Mouse (Mus musculus): ENCODE data around the gene Olfr434. TPM values are rescaled to one million over a fixed set of nuclear protein-coding genes. Genes with fewer than 3 reads are reported as not detected.

Gene Olfr434
- not detected in 2 replicates for polyA plus RNA-seq (2012; rRNA removed; ENCODE audit: low replicate concordance)

DNA sequence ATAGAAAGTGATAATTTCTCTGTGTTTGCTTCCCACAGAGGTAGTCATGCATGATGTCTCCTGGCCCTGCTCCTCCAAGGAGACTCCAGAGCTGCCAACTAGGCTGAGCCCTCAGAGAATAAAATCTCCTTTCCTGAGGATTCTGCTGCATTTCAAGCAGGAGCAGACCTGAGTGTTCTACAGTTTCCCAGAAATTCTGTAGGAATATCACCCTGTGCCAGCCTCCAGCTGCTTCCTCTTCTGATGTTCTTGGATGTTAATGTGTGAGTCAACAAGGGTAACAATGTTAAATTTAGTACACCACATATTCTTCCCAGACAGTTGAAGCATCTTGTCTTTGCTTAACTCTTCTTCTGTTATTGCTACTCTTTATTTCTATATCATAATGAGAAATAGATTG is at the start of gene Olfr434:
Gene Olfr434, plus strand, starts transcription at position 149 of the 400 bp plus-strand sequence.

DNA sequence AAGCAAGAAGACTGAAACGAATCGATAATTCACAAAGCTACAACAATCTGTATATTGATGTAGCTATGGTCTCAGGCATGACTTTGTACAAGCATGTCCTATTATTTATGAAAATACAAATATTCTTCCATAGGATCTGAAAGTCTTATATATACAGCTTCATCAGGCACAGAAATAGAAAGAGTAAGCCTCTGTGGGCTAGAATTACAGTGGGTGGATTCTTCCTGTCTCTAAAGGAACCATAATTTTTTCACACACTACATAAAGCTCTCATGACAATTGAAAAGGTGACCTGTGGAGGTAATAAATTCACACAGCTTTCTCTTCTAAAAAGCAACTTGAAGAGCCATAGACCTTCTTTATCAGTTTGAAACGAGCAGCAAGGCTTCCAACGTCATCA is 41.0 kb upstream of the Olfr434 start, which contains the start of gene Olfr13:
Gene Olfr13, plus strand, starts transcription at position 301 of the 400 bp plus-strand sequence.

DNA sequence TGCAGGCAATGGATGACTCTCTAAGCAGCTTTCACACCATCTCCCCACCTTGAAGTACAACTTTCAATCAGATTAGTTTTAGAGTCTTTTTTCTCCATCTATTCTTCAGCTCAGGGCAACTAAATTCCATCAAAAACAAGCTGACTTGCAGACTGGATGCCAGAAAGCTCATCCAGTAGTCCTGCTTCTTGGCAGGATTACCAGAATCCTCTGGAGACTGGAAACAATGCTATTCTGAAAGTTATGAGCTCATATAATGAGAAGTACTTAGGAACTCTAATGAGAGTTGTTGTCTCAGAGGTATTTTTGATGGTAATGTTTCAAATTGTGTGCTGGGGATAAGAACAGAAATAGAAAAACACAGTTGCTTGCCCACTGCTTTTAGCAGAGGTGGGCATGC is 16.0 kb upstream of the Olfr434 start, which contains the start of gene Olfr435:
Gene Olfr435, plus strand, starts transcription at position 366 of the 400 bp plus-strand sequence.

DNA sequence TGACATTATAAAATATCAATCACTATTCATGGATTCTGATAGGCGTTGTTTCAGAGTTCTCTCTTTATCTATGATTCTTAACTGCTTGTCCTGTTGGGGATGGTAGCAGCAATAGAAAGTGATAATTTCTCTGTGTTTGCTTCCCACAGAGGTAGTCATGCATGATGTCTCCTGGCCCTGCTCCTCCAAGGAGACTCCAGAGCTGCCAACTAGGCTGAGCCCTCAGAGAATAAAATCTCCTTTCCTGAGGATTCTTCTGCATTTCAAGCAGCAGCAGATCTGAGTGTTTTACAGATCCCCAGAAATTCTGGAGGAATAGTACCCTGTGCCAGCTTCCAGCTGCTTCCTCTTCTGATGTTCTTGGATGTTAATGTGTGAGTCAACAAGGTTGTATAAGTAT is 18.4 kb downstream of the Olfr434 start, which contains the start of gene Olfr47:
Gene Olfr47, plus strand, starts transcription at position 275 of the 400 bp plus-strand sequence.

DNA sequence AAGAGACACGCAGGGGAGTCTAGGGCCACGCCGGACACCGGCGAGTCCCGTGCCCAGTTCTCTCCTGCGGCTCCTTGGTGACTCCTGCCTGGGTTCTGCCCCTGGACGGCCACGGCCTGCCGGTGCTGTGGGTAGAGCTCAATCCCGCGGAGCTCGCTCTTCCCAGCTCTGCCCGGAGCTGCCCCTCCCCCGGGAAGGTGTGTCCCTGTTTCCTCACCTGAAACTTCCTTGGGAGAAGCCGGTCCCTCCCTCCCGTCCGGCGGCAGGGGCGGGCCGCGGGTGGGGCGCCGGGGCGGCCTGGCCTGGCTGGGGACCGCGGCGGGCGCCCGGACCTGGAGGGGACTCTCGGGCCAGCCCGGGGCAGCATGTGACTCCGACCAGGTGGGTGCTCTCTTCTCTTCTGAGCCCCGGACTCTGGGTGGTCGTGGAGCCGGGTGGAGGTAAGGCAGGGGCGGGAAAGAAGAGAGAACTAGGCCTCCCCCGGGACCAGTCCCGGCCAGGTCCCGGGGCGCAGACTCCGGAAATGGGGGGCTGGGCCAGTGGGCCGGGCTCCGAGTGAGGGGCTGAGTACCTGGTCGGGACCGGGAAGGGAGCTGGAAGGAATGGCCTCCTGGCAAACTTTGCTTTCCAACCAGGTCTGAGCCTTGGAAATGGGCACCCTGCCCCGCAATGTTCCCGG is 52.7 kb downstream of the Olfr434 start, which contains the start of gene Arhgef5:
Gene Arhgef5, plus strand, starts transcription at position 220 of the 679 bp plus-strand sequence.

Other genes with a start within 250 kb of the Olfr434 start
- gene Olfr441, start 106.7 kb upstream of the Olfr434 start, polyA plus RNA-seq (2012; rRNA removed; ENCODE audit: low replicate concordance): not detected in 2 replicates
- gene Olfr237-ps1, start 66.5 kb upstream of the Olfr434 start, polyA plus RNA-seq (2012; rRNA removed; ENCODE audit: low replicate concordance): not detected in 2 replicates
- not detected in 2 replicates for gene Olfr437, start 49.7 kb upstream of the Olfr434 start, polyA plus RNA-seq (2012; rRNA removed; ENCODE audit: low replicate concordance)
- not detected in 2 replicates for gene Olfr13, start 40.9 kb upstream of the Olfr434 start, polyA plus RNA-seq (2012; rRNA removed; ENCODE audit: low replicate concordance)
- not detected in 2 replicates for gene Olfr435, start 15.9 kb upstream of the Olfr434 start, polyA plus RNA-seq (2012; rRNA removed; ENCODE audit: low replicate concordance)
- gene Olfr47, start 18.5 kb downstream of the Olfr434 start, polyA plus RNA-seq (2012; rRNA removed; ENCODE audit: low replicate concordance): not detected in 2 replicates
- gene Arhgef5, start 52.6 kb downstream of the Olfr434 start, polyA plus RNA-seq (2012; rRNA removed; ENCODE audit: low replicate concordance): 11.1 and 32.5 TPM in 2 replicates
- 0.06 TPM in 1 of 2 replicates, not detected in the other for gene Nobox, start 96.5 kb downstream of the Olfr434 start, polyA plus RNA-seq (2012; rRNA removed; ENCODE audit: low replicate concordance)

Data from subcutaneous adipose tissue, adult 2 months (tissue).